Mouse (Mus musculus): ENCODE data around the gene Xiap. TPM values are rescaled to one million over a fixed set of nuclear protein-coding genes. Genes with fewer than 3 reads are reported as not detected.

Xiap gene
- total RNA-seq, 2 experiments from 2014 or later = 58.6 to 64.2 TPM

- DNase-seq (ENCODE audit: low spot score in 2 of 2) = no peak
- intact Hi-C loops (cut with DNase I) = loop anchor here (5.0 kb wide), 1 partner anchor 89 kb away; no protein-coding TSS in a partner anchor
These were observed 93.6 kb downstream of the Xiap start for GRCm38 (mm10) chrX:42153056-42153455.

Other genes starting within 250 kb of the Xiap start
- 10 to 100 TPM; 42.6 to 69.2 TPM for gene Thoc2, start 139.0 kb upstream of the Xiap start, total RNA-seq (2021)
- gene Stag2, start 89.6 kb downstream of the Xiap start, total RNA-seq (2021) = 10 to 100 TPM; 45.5 to 54.0 TPM

Data from left cerebral cortex, postnatal 36 days (tissue).